Mouse (Mus musculus) lung, adult 2 months (tissue): ENCODE measurements around the gene Atcay.

Experiments used
- CTCF ChIP-seq: fragments of 200-500 bp; IDR thresholded peaks from 2 replicates; pipeline ENCODE4 v1.5.1; 2011; ENCODE audit warnings: mild to moderate bottlenecking, low read length, control low read depth; ENCODE audit not compliant: insufficient read depth
- POLR2A ChIP-seq: fragments of 200-500 bp; IDR thresholded peaks from 2 replicates; pipeline ENCODE4 v1.6.1; 2011; ENCODE audit warnings: low read depth, mild to moderate bottlenecking, control low read depth, low read length, borderline replicate concordance; ENCODE audit errors: extremely low read depth

DNA sequence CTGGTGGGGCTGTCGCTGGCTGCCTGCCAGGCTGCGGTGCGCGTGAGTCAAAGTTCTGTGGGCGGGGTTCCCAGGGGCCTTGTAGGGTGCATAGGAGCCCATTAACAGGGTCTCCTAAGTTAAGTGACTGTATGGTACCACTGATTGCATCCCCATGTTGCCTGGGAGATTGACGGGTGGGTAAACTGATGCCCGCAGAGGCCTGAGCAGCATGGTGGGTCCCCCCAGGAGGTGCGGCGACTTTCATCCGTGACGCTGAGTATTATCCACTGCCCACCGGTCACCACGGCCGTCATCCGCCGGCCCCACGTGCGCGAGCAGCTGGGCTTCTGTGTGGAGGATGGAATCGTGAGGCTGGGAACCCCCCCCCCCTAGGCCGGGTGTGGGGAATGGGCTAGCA is 41.7 kb upstream of the Atcay start:
- no peak for TF ChIP-seq CTCF
- no peak for TF ChIP-seq POLR2A
